Mouse (Mus musculus) heart, postnatal 10 days (tissue): ENCODE data around the gene Il2rg. TPM values are rescaled to one million over a fixed set of nuclear protein-coding genes. Genes with fewer than 3 reads are reported as not detected.
A peak's percentile ranks its signal among the peaks of the same experiment; 100 is the strongest.

ENCODE experiments used
- DNase-seq, 2 experiments: peaks; one replicate each; pipeline ENCODE4 v3.0.0; 2021
- intact Hi-C: fragments of 180-260 bp; cut with DNase I; formaldehyde crosslinking; loops from one replicate; pipeline ENCODE4 v1.15.1; 2025
- total RNA-seq, 2 experiments: library from RNA; stranded (reverse); gene quantifications; 2 replicates each; pipeline ENCODE4 v1.2.3; 2021

The Il2rg gene
- 10 to 100 TPM; 16.8 to 21.4 TPM for total RNA-seq

DNA sequence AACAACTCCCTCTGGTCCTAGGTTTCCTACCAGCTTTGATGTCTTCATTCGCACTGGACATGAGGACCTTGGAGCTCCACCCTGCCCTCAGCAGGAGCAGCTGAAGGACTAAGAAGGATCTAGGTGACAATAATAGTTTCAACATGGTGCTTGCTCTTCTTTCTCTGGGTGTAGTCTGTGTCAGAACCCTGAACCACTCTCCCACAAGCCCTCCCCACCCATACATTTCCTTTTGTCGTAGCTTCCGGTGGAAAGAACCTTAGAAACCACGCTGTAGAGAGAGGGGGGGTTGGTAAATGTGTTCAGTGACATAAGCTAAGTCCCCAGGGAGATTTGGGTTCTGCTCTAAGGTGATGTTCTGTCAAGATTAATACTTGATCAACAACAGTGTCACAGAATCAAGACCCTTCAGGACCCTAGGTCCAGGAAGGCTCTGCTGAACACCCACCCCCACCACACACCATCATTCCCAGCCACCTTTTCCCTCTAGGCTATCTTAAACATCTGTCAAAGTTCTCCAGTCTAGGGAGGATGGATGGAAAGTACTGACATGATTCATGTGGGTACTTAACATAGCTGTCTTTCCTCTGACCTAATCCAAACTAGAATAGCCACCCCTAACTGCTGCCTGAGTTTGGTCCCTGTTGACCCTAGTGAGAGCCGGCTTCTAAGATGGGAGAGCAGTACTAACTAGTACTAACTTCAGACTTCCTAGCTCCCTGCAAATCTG, at the start of gene Il2rg:
Gene Il2rg, minus strand, starts transcription at position 231 of the 730 bp plus-strand sequence.
- DNase-seq, result no peak
- intact Hi-C loops, result no loop called here

DNA sequence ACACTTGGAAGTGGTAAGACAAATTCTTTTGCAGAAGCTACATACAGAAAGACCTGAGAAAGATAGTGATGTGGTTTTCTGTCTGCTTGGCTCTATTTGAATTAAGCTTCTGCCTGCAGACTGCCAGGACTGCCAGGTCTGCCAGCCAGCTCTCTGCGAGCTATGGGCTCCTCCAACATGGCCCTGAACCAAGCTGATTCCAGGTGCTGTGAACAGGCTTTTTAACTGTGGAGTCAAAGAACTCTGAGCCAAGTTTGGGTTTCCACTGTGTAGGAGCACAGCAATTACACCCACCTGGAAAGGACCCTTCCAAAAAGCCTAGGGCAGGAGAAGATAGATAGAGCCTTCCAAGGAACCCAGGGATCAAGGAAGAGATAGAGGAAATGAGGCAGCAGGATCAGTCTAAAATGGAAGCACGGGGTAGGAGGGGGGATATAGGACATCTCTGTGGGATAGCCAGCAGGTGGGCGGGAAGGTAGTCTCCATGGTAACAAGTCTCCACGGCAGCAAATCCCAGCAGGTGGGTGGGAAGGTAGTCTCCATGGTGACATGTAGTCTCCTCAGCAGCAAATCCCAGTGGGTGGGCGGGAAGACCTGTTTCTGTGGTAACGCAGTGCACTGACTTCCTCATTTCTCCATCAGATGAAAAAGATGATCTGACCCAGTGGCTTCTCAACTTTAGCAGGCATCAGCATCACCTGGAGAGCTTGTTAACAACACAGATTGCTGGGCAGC, 45.7 kb upstream of the Il2rg start:
- no peak for DNase-seq
- intact Hi-C loops, result no loop called here

DNA sequence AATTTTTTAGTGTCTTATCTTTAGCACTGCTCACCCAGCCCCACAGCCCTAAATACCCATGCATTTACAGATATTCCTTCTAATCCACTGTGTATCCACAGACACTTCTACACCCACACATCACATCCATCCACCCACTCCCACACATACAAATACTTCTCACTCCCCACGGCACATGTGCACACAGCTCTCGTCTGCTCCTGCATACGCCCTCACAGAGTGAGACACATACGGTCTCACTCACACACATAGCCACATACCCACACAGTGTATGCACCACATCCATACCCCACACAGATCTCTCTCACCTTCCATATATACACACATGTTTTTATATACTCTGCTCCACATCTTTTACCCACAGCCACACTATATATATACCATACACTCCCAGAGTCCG, 41.2 kb upstream of the Il2rg start:
- intact Hi-C loops, result no loop called here
- no peak for DNase-seq

DNA sequence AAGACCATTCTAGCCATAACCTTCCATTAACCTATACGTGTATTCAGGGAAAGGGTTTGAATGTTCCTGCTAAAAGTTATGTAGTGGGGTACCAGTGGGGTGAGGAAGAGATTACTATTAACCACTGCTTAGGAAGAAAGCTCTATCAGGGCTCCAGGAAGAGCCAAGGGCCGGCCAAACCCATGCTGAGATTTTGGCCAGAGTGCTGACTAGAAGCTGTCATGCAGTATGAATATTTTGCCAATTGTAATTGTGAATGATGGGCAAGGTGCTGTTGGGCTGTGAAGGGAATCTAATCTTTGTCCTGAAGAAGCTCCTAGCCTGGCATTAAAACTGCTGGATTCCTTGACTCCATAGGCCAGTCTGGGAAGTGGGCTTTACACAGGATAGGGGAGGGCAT, 36.6 kb upstream of the Il2rg start:
- no peak for DNase-seq
- intact Hi-C loops, result no loop called here

DNA sequence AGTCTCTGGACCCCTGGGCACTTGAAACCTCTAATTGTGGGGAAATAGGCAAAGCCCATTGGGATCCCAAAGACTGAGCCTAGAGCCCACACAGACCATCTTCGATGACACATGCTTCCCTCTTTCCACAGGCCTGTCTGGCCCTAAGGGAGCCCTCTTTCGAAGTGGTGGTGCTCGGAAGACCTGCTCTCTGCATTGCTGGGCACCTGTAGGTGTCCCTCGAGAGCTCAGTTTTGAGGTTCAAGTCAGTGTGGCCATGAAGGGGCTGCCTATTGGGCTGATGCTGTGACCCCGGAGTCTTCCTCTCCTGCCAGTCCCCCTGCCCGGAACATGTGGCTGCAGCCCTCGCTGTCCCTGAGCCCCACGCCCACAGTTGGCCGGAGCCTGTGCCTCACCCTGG, 33.6 kb upstream of the Il2rg start:
- intact Hi-C loops, result no loop called here
- no peak for DNase-seq

DNA sequence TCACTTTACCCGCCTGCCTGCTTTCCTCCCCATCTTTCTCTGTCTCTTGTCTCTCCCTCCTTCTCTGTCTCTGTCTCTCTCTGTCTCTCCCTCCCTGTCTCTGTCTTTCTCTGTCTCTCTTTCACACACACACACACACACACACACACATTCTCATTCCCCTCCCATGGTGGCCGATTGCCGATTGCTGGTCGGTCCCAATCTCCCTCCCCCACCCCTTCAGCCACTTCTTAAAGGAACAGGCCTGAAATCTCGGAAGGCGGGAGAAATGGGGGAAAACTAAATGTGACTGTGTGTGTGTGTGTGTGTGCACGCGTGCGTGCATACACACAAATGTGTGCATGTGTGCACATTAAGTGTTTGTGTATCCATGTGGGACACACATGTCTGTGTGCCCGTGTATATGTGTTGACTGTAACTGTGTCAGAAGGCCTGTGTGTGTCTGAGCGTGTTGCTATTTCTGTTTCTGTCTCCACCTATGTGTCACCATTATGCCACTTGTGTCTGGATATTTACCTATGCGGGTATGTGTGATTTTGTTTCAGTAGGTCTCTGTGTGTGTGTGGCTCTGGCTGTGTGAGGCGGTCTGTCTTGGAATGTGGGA, 32.5 kb upstream of the Il2rg start:
- peak in 1 of 2 experiments; percentile 18 for DNase-seq

DNA sequence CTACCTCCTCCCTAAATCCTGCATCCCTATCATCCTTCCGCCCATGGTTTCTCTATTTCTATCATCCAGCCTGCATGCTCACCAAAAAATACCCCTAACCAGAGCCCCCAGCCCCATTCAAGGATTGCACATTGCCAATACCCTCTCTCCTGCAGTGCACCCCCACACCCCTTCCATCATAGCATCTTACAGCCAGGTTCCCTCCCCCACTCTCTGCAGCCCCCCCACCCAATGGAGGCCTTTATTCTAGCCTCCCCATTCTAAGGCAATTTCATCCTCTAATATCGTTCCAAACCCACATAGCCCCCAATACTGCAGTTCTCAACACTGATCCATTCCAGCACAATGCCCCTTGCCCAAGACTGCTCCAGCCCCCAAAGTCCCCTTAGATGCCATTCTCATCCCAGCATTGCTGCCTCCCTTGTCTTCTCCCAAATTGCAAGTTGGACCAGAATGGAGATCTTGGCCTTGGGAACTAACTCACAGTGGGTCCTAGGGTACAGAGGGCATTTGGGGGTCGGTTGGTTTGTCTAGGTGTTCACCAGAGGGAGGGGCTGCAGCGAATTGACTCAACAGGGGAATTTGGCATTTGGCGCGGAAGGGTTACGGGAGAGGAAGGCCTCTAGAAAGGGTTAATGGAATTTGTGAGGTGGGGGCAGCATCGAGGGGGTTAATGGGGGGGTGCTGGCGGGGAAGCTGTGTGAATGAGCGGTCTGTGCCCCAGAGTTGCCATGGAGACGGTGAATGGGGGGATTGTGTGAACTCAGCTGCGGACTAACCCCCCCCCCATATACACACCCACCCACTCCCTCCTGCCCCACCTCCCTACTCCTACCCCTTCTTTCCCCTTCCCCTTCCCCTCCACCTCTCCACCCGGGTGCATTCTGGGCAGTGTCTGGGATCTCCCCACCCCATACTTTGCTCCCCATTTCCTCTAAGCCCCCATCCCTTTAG, 31.7 kb upstream of the Il2rg start:
- intact Hi-C loops, result no loop called here
- DNase-seq, result no peak

More for the DNA sequence above, 32.5 kb upstream of the Il2rg start:
- intact Hi-C loops, result no loop called here

DNA sequence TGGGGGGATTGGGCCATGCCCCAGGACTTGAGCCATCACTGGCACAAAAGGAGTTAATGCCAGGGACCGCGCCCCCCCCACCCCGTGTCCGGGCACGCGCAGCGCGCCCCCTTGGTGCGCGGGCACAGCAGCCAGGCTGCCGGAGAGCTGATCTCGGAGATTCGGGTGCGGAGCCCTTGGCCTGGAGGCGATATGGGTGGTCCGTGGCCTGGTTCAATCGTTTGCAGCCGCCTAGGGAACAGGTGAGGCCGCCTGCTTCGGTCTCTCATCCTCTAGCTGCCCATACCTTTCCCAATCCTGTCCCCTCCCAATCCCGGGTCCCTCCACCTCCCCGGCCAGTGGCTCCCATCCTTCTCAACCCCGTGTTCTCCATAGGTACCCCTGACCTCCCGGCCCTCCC, 31.0 kb upstream of the Il2rg start, which contains the start of gene Nlgn3:
Gene Nlgn3, plus strand, starts transcription at position 114 of the 400 bp plus-strand sequence.
- no peak for DNase-seq
- intact Hi-C loops, result no loop called here

DNA sequence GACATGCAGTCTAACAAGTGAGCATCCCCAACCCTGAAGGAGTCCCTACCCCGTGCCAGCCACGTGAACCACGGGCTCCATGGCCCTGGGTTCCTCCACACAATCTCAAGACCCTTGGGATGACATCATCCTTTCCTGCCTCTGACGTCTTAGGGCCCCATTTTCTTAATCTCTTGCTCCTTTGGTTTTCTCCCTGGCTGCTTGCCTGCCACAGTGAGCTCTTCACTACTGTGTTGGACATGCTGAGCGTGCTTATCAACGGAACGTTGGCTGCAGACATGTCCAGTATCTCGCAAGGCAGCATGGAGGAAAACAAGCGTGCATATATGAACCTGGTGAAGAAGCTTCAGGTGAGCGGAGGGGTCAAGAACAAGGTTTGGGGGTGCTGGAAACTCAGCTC, 22.1 kb upstream of the Il2rg start:
- intact Hi-C loops, result no loop called here
- DNase-seq, result no peak

DNA sequence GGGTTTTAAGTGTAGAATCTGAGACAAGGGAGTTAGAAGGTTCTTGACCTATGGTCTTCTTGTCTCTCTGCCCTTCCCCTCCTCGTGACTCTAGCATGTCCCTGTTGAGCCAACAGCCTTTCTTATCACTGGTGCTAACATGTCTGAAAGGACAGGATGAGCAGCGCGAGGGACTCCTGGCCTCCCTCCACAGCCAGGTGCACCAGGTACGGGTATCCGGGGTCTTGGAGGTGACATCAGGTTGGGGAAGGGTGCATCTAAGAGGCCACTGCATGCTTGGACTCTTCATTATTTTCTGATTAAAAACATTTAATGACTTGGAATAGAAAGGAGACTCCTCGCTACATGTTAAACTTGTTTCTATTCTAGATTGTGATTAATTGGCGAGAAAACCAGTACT, 21.0 kb upstream of the Il2rg start:
- intact Hi-C loops, result no loop called here

DNA sequence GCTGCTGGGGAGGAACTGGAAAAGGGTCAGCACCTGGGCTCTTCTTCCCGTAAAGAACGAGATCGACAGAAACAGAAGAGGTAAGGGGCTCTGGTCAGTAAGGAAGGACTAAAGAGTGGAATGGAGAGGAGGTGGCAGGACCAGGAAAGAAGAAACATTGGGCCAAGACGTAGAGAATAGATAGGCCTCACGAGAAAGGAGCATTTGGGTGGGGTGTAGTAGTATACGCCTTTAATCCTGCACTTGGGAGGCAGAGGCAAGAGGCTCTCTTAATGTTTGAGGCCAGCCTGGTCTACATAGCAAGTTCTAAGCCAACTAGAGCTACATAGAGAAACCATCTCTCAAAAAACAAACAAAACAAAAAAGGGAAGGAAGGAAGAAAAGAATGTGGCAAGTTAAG, 20.4 kb upstream of the Il2rg start:
- intact Hi-C loops, result no loop called here
- DNase-seq, result no peak

More for the DNA sequence above, 21.0 kb upstream of the Il2rg start:
- no peak for DNase-seq

DNA sequence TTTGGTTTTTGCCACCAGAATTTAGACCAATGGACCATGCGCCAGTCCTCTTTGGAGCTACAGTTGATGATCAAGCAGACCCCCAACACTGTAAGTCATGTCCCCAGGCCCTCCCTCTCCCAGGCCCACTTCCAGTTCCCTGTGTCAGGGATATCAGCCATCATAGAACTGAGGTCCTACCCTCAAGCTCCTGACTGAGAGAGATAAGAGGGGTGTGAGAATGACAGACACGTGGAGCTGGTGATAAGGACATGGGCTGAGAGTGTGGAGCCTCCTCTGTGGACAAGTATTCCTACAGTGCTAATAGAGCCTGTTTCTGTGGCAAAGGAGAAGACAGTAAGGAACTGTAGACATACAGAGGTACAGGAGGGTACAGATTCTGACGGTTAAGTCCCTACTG, 19.5 kb upstream of the Il2rg start:
- no peak for DNase-seq
- intact Hi-C loops, result no loop called here

DNA sequence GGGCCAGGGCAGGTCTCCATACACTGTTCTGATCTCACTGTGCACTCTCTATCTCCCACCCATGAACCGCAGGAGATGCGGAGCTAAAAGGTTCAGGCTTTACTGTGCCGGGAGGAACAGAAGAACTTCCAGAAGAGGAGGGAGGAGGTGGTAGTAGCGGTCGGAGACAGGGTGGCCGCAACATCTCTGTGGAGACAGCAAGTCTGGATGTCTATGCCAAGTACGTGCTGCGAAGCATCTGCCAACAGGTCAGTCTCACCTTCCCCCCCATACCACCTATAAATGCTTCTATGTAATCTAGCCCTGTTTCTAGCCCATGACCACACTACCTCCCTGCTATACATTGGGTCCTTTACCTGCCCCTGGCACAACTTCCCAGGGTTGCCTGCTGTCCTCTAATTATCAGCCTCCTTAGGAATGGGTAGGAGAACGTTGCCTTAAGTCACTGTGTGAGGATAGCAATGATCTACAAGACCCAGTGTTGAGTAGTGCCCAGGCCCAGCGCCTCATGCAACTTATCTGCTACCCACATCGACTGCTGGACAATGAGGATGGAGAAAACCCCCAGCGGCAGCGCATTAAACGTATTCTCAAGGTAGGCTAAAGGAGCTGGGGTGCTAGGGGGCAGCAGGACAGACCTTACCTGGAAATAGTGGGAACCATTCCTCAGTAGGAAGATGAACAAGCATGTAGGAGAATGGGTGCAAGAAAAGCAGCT, 18.1 kb upstream of the Il2rg start:
- intact Hi-C loops, result loop anchor here (1.0 kb wide), 1 partner anchor 154 kb away; no protein-coding TSS in a partner anchor

DNA sequence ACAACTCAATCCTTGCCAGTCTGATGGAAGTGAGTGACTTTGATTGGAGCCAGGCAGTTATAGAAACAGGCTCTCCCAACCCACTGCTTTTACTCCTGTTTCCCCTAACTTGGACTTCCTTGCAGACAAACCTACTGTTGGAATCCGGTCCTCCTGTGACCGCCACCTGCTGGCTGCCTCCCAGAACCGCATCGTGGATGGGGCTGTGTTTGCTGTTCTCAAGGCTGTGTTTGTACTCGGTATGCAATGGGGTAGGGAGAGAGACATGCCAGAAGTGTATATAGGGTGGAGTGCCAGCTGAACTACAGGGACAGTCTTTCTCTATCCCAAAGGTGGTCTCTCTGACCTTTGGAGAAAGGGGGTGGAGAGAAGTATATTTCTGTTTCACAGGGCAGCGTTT, 17.5 kb upstream of the Il2rg start:
- DNase-seq, result peak; percentile 34 to 62
- intact Hi-C loops, result loop anchor here (1.0 kb wide), 1 partner anchor 153 kb away; no protein-coding TSS in a partner anchor

More for the DNA sequence above, 18.1 kb upstream of the Il2rg start:
- DNase-seq, result no peak

DNA sequence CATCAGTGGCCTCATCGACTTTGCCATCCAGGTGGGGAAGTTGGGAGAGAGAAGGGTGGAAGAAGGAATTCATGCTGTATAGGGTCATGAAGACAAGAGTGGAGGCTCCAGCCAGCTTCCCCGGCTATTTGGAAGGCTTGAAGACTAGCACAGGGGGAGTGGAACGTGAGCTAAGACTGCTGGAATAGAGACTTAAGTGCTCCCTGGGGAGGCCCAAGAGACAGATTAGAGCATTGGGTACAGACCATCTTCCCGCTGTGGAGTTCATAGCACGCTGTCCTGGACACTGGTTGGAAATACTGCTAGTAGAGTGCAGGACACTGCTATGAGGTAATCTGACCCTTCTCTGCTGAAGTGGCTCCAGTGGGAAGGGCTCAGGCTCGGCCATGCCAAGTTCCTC, 14.8 kb upstream of the Il2rg start:
- no peak for DNase-seq
- intact Hi-C loops, result no loop called here

DNA sequence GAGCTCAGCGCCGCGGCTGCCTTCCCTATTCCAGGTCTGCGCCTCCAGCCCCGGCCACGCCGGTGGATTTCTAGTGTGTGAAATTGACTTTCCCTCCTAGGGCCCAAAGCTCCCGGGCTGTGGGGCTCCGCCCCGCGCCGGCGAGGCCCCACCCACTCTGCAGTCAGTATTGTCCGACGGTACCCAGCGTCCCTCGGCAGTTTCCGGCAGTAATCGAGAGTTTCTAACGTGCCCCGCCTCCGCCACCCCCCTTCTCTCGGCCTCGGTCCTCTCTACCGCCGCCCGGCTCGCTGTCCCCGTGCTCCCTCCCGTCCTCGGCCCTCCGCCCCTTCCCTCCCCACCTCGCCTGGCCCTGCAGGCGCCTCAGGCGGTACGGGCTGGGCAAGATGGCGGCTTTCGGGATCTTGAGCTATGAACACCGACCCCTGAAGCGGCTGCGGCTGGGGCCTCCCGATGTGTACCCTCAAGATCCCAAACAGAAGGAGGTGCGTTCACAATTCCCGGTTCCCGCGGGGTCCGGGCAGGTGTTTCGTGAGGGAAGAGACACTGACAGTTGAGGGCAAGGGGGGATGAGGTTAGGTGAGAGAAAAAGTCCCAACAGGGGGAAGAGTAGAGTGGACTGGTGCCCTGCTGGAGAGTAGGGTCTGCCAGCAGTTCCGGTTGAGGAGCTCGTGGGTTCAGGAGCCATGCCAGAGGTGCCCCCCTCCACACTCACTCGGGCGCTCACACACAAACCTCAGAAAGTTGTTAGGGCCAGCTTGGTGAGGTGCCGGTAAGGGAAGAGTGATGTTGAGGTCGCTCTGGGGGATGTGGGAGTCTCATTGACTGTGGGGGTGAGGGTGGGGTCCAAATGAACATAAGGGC, 6.1 kb upstream of the Il2rg start, which contains the start of gene Med12:
Gene Med12, plus strand, starts transcription at position 156 of the 864 bp plus-strand sequence.
- DNase-seq, result peak; percentile 92 to 94
- intact Hi-C loops, result loop anchor here (2.0 to 10.0 kb wide), 2 partner anchors 19 to 151 kb away; partner anchors contain the start of genes Foxo4, Nono and Zmym3

DNA sequence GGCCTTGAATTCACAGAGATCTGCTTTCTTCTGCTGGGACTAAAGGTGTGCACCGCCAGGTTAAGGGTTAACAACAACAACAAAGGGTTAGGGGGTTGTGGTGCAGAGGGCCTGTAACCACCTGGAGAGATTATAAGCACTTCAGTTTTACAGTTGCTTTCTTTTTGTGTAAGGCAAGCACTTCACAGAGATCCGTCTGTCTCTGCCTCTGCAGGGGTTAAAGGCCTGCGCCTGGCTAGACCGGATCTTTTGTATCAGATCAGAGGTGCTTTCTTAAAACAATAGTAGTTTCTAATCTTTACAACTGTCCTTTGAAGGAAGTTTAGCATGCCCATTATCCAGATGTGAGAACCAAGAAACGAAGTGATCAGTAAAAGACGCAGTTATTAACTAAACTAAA, 5.4 kb upstream of the Il2rg start:
- intact Hi-C loops, result loop anchor here (2.0 to 10.0 kb wide), 2 partner anchors 19 to 151 kb away; partner anchors contain the start of genes Foxo4, Nono and Zmym3
- DNase-seq, result no peak

DNA sequence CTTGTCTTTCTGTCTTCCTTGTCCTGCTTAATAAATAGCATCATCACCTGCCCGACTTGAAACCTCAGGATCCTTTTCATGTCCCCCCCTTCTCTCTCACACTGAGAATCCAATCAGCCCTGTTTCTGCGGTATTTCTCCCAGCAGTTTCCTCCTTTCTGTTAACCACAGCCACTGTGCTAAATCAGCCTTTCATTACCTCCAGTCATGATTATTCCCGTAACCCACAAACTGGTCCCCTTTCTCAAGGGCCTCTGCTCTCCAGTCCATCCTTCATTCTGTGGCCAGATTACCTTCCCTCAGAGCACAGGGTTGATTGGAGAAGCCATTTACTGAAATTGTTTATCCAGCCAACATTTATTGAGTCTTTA, 685 bp upstream of the Il2rg start, which contains the start of gene Gm20489:
Gene Gm20489, minus strand, starts transcription at position 269 of the 370 bp plus-strand sequence.
- DNase-seq, result no peak
- intact Hi-C loops, result no loop called here
